Mouse (Mus musculus) liver, postnatal 0 days (tissue): ENCODE results near the gene She. TPM values are rescaled to one million over a fixed set of nuclear protein-coding genes. Genes with fewer than 3 reads are reported as not detected.
A peak's percentile ranks its signal among the peaks of the same experiment; 100 is the strongest.

Experiments used
- ATAC-seq: fragments of 200-750 bp; cut with Nextera tagmentation; 2 replicates; pipeline ENCODE4 v1.8.0; 2017; ENCODE audit warnings: mild to moderate bottlenecking, moderate library complexity
- DNase-seq: peaks from one replicate; pipeline ENCODE4 v3.0.0-alpha.2; 2016
- H3K27ac ChIP-seq: fragments of 300-500 bp; sonication (generic); 2 replicates; pipeline ENCODE4 v1.5.1; 2014; ENCODE audit warnings: antibody characterized with exemption, moderate library complexity, mild to moderate bottlenecking, low read depth
- H3K27me3 ChIP-seq: fragments of 300-500 bp; sonication (generic); 2 replicates; pipeline ENCODE4 v1.6.1; 2014; ENCODE audit warnings: low read length, control low read depth, mixed read lengths; ENCODE audit not compliant: insufficient read depth
- H3K36me3 ChIP-seq: fragments of 300-500 bp; sonication (generic); replicated peaks from 2 replicates; pipeline ENCODE4 v1.6.1; 2014; ENCODE audit warnings: mild to moderate bottlenecking, control low read depth, low read length, moderate library complexity, mixed read lengths; ENCODE audit not compliant: insufficient read depth
- H3K4me1 ChIP-seq: fragments of 300-500 bp; sonication (generic); 2 replicates; pipeline ENCODE4 v1.6.1; 2014; ENCODE audit warnings: antibody characterized with exemption, mild to moderate bottlenecking, control low read depth; ENCODE audit not compliant: insufficient read depth
- H3K4me2 ChIP-seq: fragments of 300-500 bp; sonication (generic); 2 replicates; pipeline ENCODE4 v1.6.1; 2014; ENCODE audit warnings: low read depth, mild to moderate bottlenecking, low read length, moderate library complexity, mixed read lengths
- H3K4me3 ChIP-seq: fragments of 300-500 bp; sonication (generic); 2 replicates; pipeline ENCODE4 v1.5.1; 2014; ENCODE audit warnings: low read depth, low read length
- H3K9ac ChIP-seq: fragments of 300-500 bp; sonication (generic); replicated peaks from 2 replicates; pipeline ENCODE4 v1.6.1; 2014; ENCODE audit warnings: mild to moderate bottlenecking, moderate library complexity
- H3K9me3 ChIP-seq: fragments of 300-500 bp; sonication (generic); 2 replicates; pipeline ENCODE4 v1.6.1; 2016; ENCODE audit warnings: mild to moderate bottlenecking, control low read depth, low read length, mixed read lengths
- CTCF ChIP-seq: sonication (generic); IDR thresholded peaks from 2 replicates; pipeline ENCODE4 v1.5.1; 2016; ENCODE audit warnings: antibody characterized with exemption, low read depth
- EP300 ChIP-seq: IDR thresholded peaks from 2 replicates; pipeline ENCODE4 v1.6.1; 2016; ENCODE audit warnings: antibody characterized with exemption, low read depth, mild to moderate bottlenecking
- WGBS: fragments of 180-500 bp; shearing (Covaris S2); extraction: QIAGEN DNeasy Blood & Tissue Kit; methylation state at CpG from one replicate; pipeline ENCODE4 v1.1.7; 2014; ENCODE audit not compliant: insufficient replicate concordance; 5-methylcytosine and 5-hydroxymethylcytosine counted together
- polyA plus RNA-seq: library from polyadenylated mRNA; unstranded; fragments of >200 nt; fragmentation: Nextera tagmentation; extraction: Ambion mirVana; gene quantifications from 2 replicates; pipeline ENCODE4 v1.2.1, GENCODE M21; 2015

Gene She
- polyA plus RNA-seq, 1 experiment from 2014 or later: 1.00 TPM

DNA sequence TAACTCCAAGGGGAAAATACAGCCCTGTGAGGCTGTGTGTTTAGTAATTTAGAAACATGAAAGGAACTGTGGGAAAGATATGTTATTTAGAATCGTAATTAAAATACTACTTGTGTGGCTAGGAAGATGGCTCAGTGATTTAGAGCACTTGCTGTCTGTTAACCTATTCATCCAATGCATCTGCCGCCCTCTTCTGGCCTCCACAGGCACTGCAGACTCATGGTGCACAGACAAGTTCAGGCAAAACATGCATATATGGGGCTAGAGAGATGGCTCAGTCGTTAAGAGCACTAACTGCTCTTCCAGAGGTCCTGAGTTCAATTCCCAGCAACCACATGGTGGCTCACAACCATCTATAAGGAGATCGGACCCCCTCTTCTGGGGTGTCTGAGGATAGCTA is 11.1 kb downstream of the She start:
- H3K27me3 ChIP-seq: no peaks in the 10 kb centered on the region
- H3K36me3 ChIP-seq: no peaks in the 10 kb centered on the region
- no peak overlapping the region for H3K4me3 ChIP-seq
- no peak overlapping the region for H3K9ac ChIP-seq
- WGBS: 76% methylated on average over 4 of the region's 4 CpGs
- no peak for TF ChIP-seq EP300
- TF ChIP-seq CTCF: peak; percentile 78
- no peak for ATAC-seq
- H3K9me3 ChIP-seq: no peaks in the 10 kb centered on the region
- H3K4me1 ChIP-seq: peaks cover 4% of the 10 kb centered on the region
- no peak overlapping the region for H3K4me2 ChIP-seq
- peak; percentile 63 for DNase-seq
- H3K27ac ChIP-seq: no peak overlapping the region

DNA sequence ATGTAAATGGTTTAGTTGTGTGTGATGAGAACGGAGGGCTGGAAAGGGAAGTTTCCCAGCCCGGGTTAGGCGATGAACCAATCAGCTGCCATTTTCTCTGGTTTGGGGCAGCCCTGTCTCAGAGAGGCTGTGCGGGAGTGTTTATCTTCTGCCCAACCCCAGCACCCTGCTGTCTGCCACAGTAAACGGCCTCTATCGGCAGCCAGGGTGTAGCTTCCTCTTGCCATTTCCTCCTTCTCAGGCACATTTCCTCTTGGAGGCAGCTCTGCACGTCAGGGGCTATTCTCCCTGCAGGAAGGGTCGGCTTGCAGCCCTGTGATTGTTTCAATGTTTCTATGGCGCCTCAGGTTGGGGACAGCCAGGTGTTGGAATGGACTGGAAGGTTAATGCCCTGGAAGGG is 12.0 kb downstream of the She start:
- peak; percentile 75 for ATAC-seq
- WGBS: 20% methylated on average over 9 of the region's 9 CpGs
- TF ChIP-seq EP300 (no peak), CTCF (peak; percentile 52)
- Histone ChIP-seq H3K4me2 (no peak overlapping the region), H3K4me3 (no peak overlapping the region), H3K27ac (peak overlapping the region; percentile 3; the same call in 1 of the 2 replicates), H3K9ac (no peak overlapping the region; the same call in 1 of the 2 replicates), H3K9me3 (no peaks in the 10 kb centered on the region), H3K27me3 (no peaks in the 10 kb centered on the region), H3K4me1 (peaks cover 4% of the 10 kb centered on the region), H3K36me3 (no peaks in the 10 kb centered on the region)
- DNase-seq: peak; percentile 52

DNA sequence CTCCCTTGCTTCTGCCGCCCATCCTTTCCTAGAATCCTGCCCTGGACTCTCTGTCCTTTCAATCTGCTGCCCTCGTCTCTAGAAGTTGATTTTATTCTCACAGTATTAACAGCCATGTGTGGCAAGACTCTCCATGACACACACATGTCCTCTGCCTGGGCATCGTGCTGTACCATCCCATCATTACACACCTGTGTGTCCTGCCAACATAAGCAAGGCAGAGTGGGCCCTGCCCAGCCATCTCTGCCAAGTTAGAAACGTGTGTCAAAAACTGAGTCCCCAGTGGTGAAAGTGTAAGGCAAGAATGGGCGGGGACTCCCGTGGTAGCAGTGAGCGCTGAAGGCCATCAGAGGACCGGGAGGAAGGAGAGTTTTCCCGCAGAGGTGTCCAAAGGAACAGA is 14.6 kb downstream of the She start:
- DNase-seq: no peak
- H3K4me3 ChIP-seq: no peak overlapping the region
- no peak overlapping the region for H3K27ac ChIP-seq
- H3K9me3 ChIP-seq: no peaks in the 10 kb centered on the region
- no peak overlapping the region for H3K9ac ChIP-seq
- peaks cover 4% of the 10 kb centered on the region for H3K4me1 ChIP-seq
- TF ChIP-seq EP300 (no peak), CTCF (no peak)
- H3K4me2 ChIP-seq: no peak overlapping the region
- 74% methylated on average over 9 of the region's 9 CpGs for WGBS
- no peaks in the 10 kb centered on the region for H3K27me3 ChIP-seq
- no peak for ATAC-seq
- no peaks in the 10 kb centered on the region for H3K36me3 ChIP-seq

DNA sequence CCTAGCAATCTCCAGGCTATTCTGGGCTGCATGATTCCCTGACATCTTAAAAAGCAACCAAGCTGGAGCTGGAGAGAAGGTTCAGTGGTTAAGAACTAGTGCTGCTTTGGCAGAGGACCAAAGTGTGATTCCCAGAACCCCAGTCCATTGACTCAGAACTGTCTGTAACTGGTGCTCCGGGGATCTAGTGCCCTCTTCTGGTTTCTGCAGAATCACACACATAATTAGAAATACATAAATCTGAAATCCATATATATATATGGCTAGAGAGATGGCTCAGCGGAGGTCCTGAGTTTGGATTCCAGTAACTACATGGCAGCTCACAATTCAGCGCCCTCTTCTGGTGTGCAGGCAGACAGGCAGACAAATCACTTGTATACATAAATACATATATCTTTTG is 16.0 kb downstream of the She start:
- H3K9me3 ChIP-seq: no peaks in the 10 kb centered on the region
- H3K9ac ChIP-seq: no peak overlapping the region
- H3K4me3 ChIP-seq: no peak overlapping the region
- no peak overlapping the region for H3K4me2 ChIP-seq
- H3K36me3 ChIP-seq: no peaks in the 10 kb centered on the region
- H3K4me1 ChIP-seq: peaks cover 4% of the 10 kb centered on the region
- DNase-seq (no peak), ATAC-seq (no peak)
- H3K27me3 ChIP-seq: no peaks in the 10 kb centered on the region
- no peak overlapping the region for H3K27ac ChIP-seq
- WGBS: 74% methylated on average over 3 of the region's 3 CpGs
- peak; percentile 17; the same call in 1 of the 2 replicates for TF ChIP-seq CTCF
- TF ChIP-seq EP300: no peak

DNA sequence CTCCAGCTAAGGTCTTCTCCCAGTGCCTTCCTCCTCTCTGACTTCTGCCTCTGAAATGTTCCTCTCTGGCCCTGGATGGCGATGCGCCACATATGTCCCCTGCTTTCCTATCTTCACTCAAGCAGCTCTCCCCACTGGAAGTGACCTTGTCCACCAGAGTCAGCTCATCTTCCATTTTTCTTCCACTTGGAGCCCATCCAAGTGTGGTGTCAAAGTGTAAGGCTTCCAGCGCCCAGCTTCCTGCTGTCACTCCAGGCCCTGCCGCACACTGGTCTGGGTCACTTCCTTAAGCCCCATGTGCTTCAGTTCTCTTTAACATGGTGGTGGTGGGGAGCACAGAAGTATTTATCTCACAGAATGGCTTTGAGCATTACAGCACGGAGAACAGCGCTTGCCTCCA is 16.4 kb downstream of the She start:
- ATAC-seq (peak; percentile 72), DNase-seq (peak; percentile 39)
- H3K36me3 ChIP-seq: no peaks in the 10 kb centered on the region
- no peak overlapping the region for H3K9ac ChIP-seq
- H3K4me3 ChIP-seq: no peak overlapping the region
- H3K27ac ChIP-seq: 0 out of 2 replicates have a peak overlapping the region, but pooled peaks have one; percentile 4
- H3K27me3 ChIP-seq: no peaks in the 10 kb centered on the region
- no peak overlapping the region for H3K4me2 ChIP-seq
- TF ChIP-seq EP300 (peak; percentile 35; the same call in 1 of the 2 replicates), CTCF (0 out of 2 replicates have a peak, but pooled peaks have one; percentile 0)
- no peaks in the 10 kb centered on the region for H3K9me3 ChIP-seq
- 59% methylated on average over 6 of the region's 6 CpGs for WGBS
- H3K4me1 ChIP-seq: peaks cover 4% of the 10 kb centered on the region

DNA sequence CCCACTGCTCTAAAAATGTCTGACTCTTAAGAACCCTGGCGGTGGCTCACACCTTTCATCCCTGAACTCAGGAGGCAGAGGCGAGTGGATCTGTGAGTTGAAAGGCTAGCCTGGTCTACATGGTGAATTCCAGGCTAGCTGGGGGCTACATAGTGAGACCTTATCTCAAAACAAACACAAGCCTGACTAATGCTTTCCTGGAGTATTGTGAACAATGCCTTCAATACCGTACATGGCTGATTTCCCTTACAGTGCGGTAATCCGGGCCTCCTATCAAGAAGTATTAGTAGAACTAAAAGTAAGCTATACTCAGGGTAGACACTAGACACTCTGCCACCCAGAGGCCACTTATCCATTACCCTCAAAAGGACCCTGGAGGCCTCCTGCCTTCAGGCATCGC is 16.9 kb downstream of the She start:
- no peaks in the 10 kb centered on the region for H3K36me3 ChIP-seq
- H3K4me2 ChIP-seq: no peak overlapping the region
- TF ChIP-seq CTCF (no peak), EP300 (no peak)
- no peaks in the 10 kb centered on the region; the same call in 1 of the 2 replicates for H3K4me1 ChIP-seq
- H3K9ac ChIP-seq: no peak overlapping the region
- 70% methylated on average over 6 of the region's 6 CpGs for WGBS
- H3K27me3 ChIP-seq: no peaks in the 10 kb centered on the region
- peak; percentile 46 for ATAC-seq
- no peak for DNase-seq
- no peak overlapping the region for H3K4me3 ChIP-seq
- H3K9me3 ChIP-seq: no peaks in the 10 kb centered on the region
- peak overlapping the region; percentile 44; the same call in 1 of the 2 replicates for H3K27ac ChIP-seq
